Mouse (Mus musculus): Measurements from ENCODE around the gene Vmn2r81.
"Not testable (repeated sequence)": the region's sequence is repeated elsewhere in the genome, so short reads cannot be mapped to it uniquely, and the experiment has no call there.

Vmn2r81 gene

DNA sequence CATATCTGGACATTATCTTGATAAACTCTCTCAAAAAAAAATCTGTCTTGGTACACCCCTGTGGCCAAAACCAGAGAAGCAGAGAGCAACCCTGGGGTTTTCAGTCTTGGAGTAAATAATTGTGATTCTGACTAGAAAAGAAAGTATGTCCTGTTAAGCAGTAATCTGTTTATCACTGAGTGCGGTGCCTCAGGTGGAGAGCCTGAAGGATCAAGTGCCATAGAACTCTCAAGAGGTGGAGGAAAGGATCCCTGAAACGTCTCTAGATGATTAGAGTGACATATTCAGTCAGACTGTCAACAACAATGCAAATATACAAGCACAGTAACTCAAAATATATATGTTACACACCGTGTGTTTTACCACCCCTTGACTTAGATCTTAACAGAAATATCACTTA, at the start of gene Vmn2r81:
Gene Vmn2r81 (plus strand): TSS at position 301 of the 400 bp plus-strand sequence.
- not testable (repeated sequence) for DNase-seq (ENCODE audit: low spot score in 2 of 2)

DNA sequence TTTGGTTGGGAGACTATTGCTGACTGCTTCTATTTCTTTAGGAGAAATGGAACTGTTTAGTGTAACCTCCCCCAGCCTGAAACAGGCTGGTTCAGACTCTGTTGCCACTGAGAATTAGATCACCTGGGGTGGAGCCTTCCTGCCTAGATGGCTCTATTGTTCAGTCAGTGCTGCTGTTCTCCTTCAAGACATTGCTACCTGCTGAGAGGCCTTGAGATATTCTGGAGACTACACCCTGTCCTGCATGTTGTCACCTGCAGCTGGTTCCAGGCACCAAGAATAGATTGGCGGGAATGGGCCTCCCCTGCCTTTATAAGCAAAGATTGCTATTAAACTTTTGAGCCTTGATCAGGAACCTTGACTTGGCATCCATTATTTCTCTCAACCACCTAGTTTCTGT, 47.5 kb upstream of the Vmn2r81 start:
- DNase-seq (ENCODE audit: low spot score in 2 of 2): not testable (repeated sequence)

DNA sequence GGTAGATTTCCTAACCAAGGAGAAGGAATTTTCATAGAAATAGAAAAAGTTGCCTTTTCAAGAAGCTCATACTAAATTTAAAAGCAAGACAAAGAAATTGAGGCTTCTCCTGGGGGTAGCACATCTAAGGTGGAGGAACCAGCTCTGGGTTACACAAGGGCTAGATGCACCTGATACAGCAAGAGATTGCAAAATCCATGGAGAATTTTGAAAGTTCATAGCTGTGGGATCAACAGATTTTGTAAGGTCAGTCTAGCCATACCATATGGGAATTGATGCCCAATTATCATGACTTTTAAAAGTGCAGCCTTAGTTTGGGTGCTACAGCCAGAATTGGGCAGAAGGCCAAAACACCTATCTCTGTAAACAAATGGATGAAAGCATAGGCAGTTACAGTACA, 27.1 kb upstream of the Vmn2r81 start:
- DNase-seq (ENCODE audit: low spot score in 2 of 2): no peak

DNA sequence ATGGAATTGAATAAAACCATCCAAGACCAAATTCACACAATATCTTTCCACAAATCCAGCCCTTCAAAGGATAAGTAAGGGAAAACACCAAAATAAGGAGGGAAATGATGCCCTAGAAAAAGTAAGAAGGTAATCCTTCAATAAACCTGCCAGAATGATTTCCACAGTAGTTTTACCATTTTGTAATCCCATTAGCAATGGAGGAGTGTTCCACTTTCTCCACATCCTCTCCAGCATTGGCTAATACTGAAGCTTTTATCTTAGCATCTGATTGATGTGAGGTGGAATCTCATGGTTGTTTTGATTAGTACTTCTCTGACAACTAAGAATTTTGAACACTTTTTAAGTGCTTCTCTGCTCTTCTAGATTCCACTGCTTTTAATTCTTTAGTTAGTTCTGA, 25.9 kb upstream of the Vmn2r81 start:
- DNase-seq (ENCODE audit: low spot score in 2 of 2): no peak

DNA sequence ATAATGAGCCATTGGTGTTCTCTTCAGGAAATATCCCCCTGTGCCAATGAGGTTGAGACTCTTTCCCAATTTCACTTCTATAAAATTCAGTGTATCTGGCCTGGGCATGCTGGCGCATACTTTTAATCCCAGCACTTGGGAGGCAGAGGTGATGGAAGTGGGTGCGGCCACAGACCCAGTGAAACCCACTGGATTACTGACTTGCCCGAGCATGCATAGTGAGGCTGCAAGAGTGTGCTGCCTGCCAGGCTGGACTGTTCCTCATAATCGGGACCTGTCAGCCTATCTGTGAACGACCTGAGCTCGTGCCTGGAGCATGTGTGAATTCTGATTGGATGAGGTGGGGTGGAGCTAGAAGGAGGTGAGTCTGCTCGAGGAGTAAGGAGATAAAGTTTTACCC, 25.3 kb upstream of the Vmn2r81 start:
- DNase-seq (ENCODE audit: low spot score in 2 of 2): no peak

DNA sequence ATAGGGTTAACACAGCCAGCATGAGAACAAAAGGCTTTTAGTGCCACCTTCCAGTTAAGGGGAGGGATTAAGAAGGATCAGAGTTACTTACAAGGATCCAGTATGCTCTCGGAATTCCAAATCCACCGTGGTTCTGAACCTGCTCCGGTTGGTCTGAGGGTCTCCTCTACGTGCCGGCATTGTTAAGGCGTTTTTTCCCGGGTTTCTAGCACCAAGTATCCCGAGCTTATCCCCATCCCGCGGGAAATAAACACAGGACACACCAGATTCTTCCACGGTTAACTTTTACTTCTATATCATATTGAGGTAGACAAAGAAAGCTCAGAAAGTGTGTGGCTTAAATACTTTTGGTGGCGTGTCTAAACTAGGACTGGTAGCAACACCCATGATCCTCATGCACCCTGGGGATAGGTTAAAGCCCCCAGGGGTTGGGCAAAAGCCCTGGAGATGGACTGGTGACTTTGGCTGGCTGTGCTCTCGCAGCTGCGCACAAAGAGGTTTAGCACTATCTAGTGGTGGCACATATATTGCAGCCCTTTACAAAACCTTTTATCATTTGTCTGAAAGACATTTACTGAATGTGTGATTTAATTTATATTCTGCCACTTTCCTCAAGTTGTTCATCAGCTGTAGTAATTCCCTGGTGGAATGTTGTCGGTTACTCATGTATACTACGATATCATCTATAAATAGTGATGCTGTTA, 74.7 kb downstream of the Vmn2r81 start:
- DNase-seq (ENCODE audit: low spot score in 2 of 2): not testable (repeated sequence)

DNA sequence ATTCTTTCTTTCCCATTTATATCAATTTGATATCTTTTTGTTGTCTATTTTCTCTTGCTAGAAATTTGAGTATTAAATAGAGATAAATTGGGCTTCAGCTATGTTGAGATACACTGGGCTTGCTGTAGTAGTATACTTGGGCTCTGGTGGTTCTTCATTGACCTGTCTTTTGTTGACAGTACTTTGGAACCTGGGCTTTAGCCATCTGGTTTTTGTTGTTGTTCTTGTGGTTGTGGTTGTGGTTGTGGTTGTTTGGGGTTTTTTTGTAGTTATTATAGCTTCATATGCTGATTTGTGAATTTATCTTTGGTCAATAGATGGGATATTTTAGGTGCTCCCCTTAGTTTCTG, 75.2 kb downstream of the Vmn2r81 start:
- no peak for DNase-seq (ENCODE audit: low spot score in 2 of 2)

Data from frontal cortex, postnatal 36 days (tissue).